Mouse (Mus musculus) myocyte (in vitro differentiated cells): ENCODE measurements at regions not wholly inside any gene's neighbourhood (a gene's known extent, or its start where the extent isn't known, plus 50 kb on each side); places are given as distances from the start of the nearest gene placed in this dataset.

ENCODE experiments used
- H3K27me3 ChIP-seq: one replicate; pipeline ENCODE4 v1.6.1; 2011; ENCODE audit not compliant: control insufficient read depth, insufficient read depth, insufficient read length
- H3K36me3 ChIP-seq: one replicate; pipeline ENCODE4 v1.6.1; 2011; ENCODE audit not compliant: control insufficient read depth, insufficient read depth
- H3K4me2 ChIP-seq: one replicate; pipeline ENCODE4 v1.6.1; 2011; ENCODE audit warnings: low read depth, control low read depth
- H3K4me3 ChIP-seq: one replicate; pipeline ENCODE4 v1.5.1; 2011; ENCODE audit warnings: mild to moderate bottlenecking, control low read depth, moderate library complexity
- H3K79me2 ChIP-seq: one replicate; pipeline ENCODE4 v1.6.1; 2011; ENCODE audit not compliant: control insufficient read depth, insufficient read depth
- H3ac ChIP-seq: one replicate; pipeline ENCODE4 v1.6.1; 2011; ENCODE audit not compliant: control insufficient read depth, insufficient read length
- CEBPB ChIP-seq: IDR thresholded peaks from 2 replicates; pipeline ENCODE4 v1.6.1; 2011; ENCODE audit warnings: mild to moderate bottlenecking, moderate library complexity; ENCODE audit not compliant: poor library complexity, insufficient read depth, severe bottlenecking
- E2F4 ChIP-seq: IDR thresholded peaks from one replicate; pipeline ENCODE4 v1.6.1; 2011; ENCODE audit warnings: mild to moderate bottlenecking, control low read depth, moderate library complexity; ENCODE audit not compliant: insufficient read depth
- MAX ChIP-seq: IDR thresholded peaks from one replicate; pipeline ENCODE4 v1.6.1; 2011; ENCODE audit warnings: low read depth, mild to moderate bottlenecking, control low read depth
- MYOD1 ChIP-seq, 3 experiments: IDR thresholded peaks; one replicate each; pipeline ENCODE4 v1.6.1; 2011; ENCODE audit warnings: control low read depth in 2 of 3, low read depth in 2 of 3, mild to moderate bottlenecking in 2 of 3, moderate library complexity in 1 of 3; ENCODE audit not compliant: insufficient read length in 2 of 3, control insufficient read depth in 1 of 3
- MYOG ChIP-seq, 3 experiments: IDR thresholded peaks; one replicate each; pipeline ENCODE4 v1.6.1; 2011; ENCODE audit warnings: control low read depth in 2 of 3, low read depth in 2 of 3, mild to moderate bottlenecking in 2 of 3; ENCODE audit not compliant: insufficient read length in 2 of 3, control insufficient read depth in 1 of 3, insufficient read depth in 1 of 3
- POLR2A ChIP-seq: IDR thresholded peaks from one replicate; pipeline ENCODE4 v1.6.1; 2011; ENCODE audit warnings: low read depth, mild to moderate bottlenecking, control low read depth, moderate library complexity; ENCODE audit not compliant: insufficient read length
- POLR2AphosphoS2 ChIP-seq: IDR thresholded peaks from one replicate; pipeline ENCODE4 v1.6.1; 2011; ENCODE audit warnings: low read depth, control low read depth; ENCODE audit not compliant: insufficient read length
- REST ChIP-seq: IDR thresholded peaks from one replicate; pipeline ENCODE4 v1.6.1; 2011; ENCODE audit warnings: mild to moderate bottlenecking, control low read depth, moderate library complexity; ENCODE audit not compliant: insufficient read depth, insufficient read length
- SRF ChIP-seq: IDR thresholded peaks from one replicate; pipeline ENCODE4 v1.6.1; 2011; ENCODE audit warnings: low read depth; ENCODE audit not compliant: control insufficient read depth, insufficient read length
- TCF12 ChIP-seq: IDR thresholded peaks from one replicate; pipeline ENCODE4 v1.6.1; 2011; ENCODE audit warnings: mild to moderate bottlenecking, control low read depth; ENCODE audit not compliant: poor library complexity, insufficient read depth, severe bottlenecking
- TCF3 ChIP-seq: IDR thresholded peaks from one replicate; pipeline ENCODE4 v1.6.1; 2011; ENCODE audit warnings: low read depth, control low read depth; ENCODE audit not compliant: insufficient read length
- USF1 ChIP-seq: IDR thresholded peaks from one replicate; pipeline ENCODE4 v1.6.1; 2011; ENCODE audit warnings: low read depth, mild to moderate bottlenecking, control low read depth, moderate library complexity

- Histone ChIP-seq H3K36me3 (no peaks in the 10 kb centered on the region), H3K4me2 (peak overlapping the region; percentile 16), H3ac (no peak overlapping the region), H3K27me3 (no peaks in the 10 kb centered on the region), H3K79me2 (no peaks in the 10 kb centered on the region), H3K4me3 (no peak overlapping the region)
- TF ChIP-seq MYOG (IDR thresholded peaks at IDR 0.05; ENCODE audit: control insufficient read depth in 1 of 3, insufficient read depth in 1 of 3, insufficient read length in 2 of 3, low read depth in 2 of 3): peak; percentile 31 to 83 (median 35)
- TF ChIP-seq REST: no peak
- TF ChIP-seq TCF12: peak; percentile 59
- TF ChIP-seq SRF: no peak
- TF ChIP-seq TCF3: peak; percentile 14
- TF ChIP-seq MYOD1 (IDR thresholded peaks at IDR 0.05; ENCODE audit: control insufficient read depth in 1 of 3, insufficient read length in 2 of 3, low read depth in 2 of 3): peak in 2 of 3 experiments; percentile 66 to 82
- TF ChIP-seq USF1: no peak
- TF ChIP-seq POLR2AphosphoS2: no peak
- TF ChIP-seq POLR2A: no peak
Observed at GRCm38 (mm10) chr17:10042042-10042652, 277.5 kb downstream of the Qk start.

DNA sequence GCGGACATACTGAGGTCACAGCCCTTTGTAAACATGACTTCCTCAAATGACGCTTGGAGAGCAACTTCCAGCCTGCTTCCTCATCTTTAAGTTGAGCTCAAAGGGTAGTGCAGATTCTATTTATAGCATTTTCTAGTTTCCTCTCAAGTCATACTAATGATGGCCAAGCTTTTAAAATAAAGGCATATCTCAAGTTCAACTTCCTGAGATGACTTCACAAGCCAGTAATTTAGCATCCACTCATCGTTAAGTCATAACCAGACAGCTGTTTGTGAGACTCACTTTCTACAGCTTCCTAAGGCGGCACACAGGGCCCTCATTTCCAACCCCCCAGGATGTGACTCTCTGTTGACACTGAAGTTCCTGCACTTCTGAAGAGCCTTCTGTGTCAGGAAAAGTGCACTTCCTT lies 278.7 kb downstream of the Qk start:
- no peaks in the 10 kb centered on the region for H3K27me3 ChIP-seq
- no peaks in the 10 kb centered on the region for H3K36me3 ChIP-seq
- H3K4me2 ChIP-seq: peak overlapping the region; percentile 45
- TF ChIP-seq TCF12: peak; percentile 56
- TF ChIP-seq MYOG (IDR thresholded peaks at IDR 0.05; ENCODE audit: control insufficient read depth in 1 of 3, insufficient read depth in 1 of 3, insufficient read length in 2 of 3, low read depth in 2 of 3): peak in 1 of 3 experiments; percentile 38
- no peak for TF ChIP-seq SRF
- TF ChIP-seq MYOD1 (IDR thresholded peaks at IDR 0.05; ENCODE audit: control insufficient read depth in 1 of 3, insufficient read length in 2 of 3, low read depth in 2 of 3): peak; percentile 21 to 88 (median 77)
- no peak overlapping the region for H3ac ChIP-seq
- no peak overlapping the region for H3K4me3 ChIP-seq
- H3K79me2 ChIP-seq: no peaks in the 10 kb centered on the region

DNA sequence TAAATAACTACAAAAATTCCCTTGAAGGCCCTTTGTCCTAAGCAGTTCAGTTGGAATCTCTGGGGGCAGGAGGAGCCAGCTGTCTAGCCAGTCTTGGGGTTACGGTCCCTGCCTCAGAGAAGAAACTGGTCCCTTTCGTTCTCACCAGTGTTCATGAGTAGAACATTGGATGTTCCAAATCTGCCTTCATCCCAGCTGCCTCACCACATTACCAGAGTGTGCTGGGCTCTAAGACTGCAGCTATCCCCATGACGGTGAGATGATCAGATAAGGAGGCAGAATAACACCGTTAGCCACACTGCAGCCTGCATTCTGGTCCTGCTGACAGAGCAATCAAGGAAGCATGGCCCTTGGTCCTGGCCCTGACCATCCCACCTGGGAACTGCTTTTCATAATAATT lies 279.3 kb downstream of the Qk start:
- Histone ChIP-seq H3K79me2 (no peaks in the 10 kb centered on the region), H3K4me2 (peak overlapping the region; percentile 45), H3K36me3 (no peaks in the 10 kb centered on the region), H3K4me3 (no peak overlapping the region), H3ac (no peak overlapping the region), H3K27me3 (no peaks in the 10 kb centered on the region)
- TF ChIP-seq POLR2A (no peak), TCF12 (no peak), TCF3 (no peak), E2F4 (no peak), CEBPB (no peak), MYOG (IDR thresholded peaks at IDR 0.05; ENCODE audit: control insufficient read depth in 1 of 3, insufficient read depth in 1 of 3, insufficient read length in 2 of 3, low read depth in 2 of 3) (peak in 1 of 3 experiments; percentile 47), MYOD1 (IDR thresholded peaks at IDR 0.05; ENCODE audit: control insufficient read depth in 1 of 3, insufficient read length in 2 of 3, low read depth in 2 of 3) (peak in 2 of 3 experiments; percentile 44 to 58), REST (no peak), POLR2AphosphoS2 (no peak)

DNA sequence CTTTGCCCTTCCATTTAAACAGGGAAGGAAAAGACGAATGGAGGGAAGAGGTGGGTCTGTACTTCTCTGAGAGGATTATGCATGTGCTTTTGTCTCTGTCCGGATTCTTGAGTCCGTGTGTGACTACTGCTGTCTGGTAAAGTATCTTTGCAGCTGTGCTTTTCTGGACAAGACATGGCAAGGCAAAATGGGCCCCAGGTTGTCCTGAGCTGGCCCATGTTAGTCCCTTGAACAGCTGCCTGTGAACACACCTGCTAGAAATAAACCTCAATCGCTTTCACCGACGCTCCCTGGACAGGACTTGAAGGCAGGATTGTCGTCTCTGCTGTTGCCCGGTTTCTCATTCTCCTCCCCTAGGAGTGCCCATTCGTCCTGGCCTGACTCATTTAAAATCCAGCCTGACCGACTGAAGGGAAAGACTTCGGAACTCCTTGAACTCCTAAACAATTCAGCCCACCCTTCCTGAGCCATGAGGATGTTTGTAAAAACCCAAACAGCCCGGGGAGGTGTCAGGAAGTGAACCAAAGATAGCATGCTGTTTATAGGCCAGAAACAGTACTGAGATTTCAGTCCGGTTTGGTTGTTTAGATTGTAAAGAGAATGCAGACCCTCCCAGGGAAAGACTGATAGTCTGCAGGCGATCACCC lies 281.7 kb downstream of the Qk start:
- no peaks in the 10 kb centered on the region for H3K79me2 ChIP-seq
- TF ChIP-seq CEBPB: no peak
- peak in 2 of 3 experiments; percentile 68 to 71 for TF ChIP-seq MYOD1 (IDR thresholded peaks at IDR 0.05; ENCODE audit: control insufficient read depth in 1 of 3, insufficient read length in 2 of 3, low read depth in 2 of 3)
- TF ChIP-seq POLR2A: no peak
- TF ChIP-seq TCF12: peak; percentile 33
- TF ChIP-seq MYOG (IDR thresholded peaks at IDR 0.05; ENCODE audit: control insufficient read depth in 1 of 3, insufficient read depth in 1 of 3, insufficient read length in 2 of 3, low read depth in 2 of 3): peak; percentile 15 to 76 (median 73)
- no peak for TF ChIP-seq TCF3
- no peak for TF ChIP-seq USF1
- no peak overlapping the region for H3ac ChIP-seq
- H3K36me3 ChIP-seq: no peaks in the 10 kb centered on the region
- H3K4me3 ChIP-seq: no peak overlapping the region
- H3K27me3 ChIP-seq: no peaks in the 10 kb centered on the region
- H3K4me2 ChIP-seq: no peak overlapping the region

DNA sequence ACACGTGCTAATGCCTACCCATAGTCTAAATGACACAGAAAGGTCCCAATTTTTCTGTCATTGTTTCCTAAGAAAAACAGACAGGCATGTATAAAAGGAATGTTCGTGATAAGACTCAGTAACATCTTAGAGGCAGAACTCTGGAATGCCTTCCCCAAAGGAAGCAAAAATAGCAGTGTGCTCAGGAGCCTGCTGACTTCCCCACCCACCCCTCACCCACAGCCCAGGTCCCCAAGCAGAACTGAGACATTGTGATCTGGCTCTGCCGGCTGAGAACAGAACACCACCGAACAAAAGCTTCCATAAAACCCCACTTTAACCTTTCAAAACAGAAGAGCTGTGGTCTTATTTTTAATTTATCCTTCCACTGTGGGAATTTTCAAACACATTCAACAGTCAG lies 286.1 kb downstream of the Qk start:
- Histone ChIP-seq H3K36me3 (no peaks in the 10 kb centered on the region), H3K27me3 (no peaks in the 10 kb centered on the region), H3ac (no peak overlapping the region), H3K4me2 (no peak overlapping the region), H3K79me2 (no peaks in the 10 kb centered on the region), H3K4me3 (no peak overlapping the region)
- TF ChIP-seq MAX: no peak
